Mouse (Mus musculus) heart, postnatal 10 days (tissue): Measurements from ENCODE around the gene Lgals1. TPM values are rescaled to one million over a fixed set of nuclear protein-coding genes. Genes with fewer than 3 reads are reported as not detected.

Experiments
- microRNA-seq, 2 experiments: library from miRNA; unstranded; fragments of <30 nt; microRNA quantifications; one replicate each; pipeline ENCODE4 v1.2.0; 2022
- total RNA-seq, 2 experiments: library from RNA; stranded (reverse); gene quantifications; 2 replicates each; pipeline ENCODE4 v1.2.3; 2021

Lgals1 gene
- total RNA-seq, 2 experiments from 2014 or later, result 372 to 385 TPM

Small RNA genes lying within 50 kb of the gene (microRNA-seq; reads per million reads assigned to microRNA genes)
- 0 reads per million in 2 experiments for gene Mir6955

Other genes starting within 250 kb of the Lgals1 start
- 1 to 10 TPM; 1.2 TPM for gene Elfn2, start 208.0 kb upstream of the Lgals1 start, total RNA-seq
- 10 to 100 TPM; 19.3 to 24.0 TPM for gene Mfng, start 153.2 kb upstream of the Lgals1 start, total RNA-seq
- gene Card10, start 123.7 kb upstream of the Lgals1 start, total RNA-seq, result 10 to 100 TPM; 18.8 to 20.4 TPM
- gene Cdc42ep1, start 84.1 kb upstream of the Lgals1 start, total RNA-seq, result 10 to 100 TPM; 63.9 to 68.5 TPM
- gene Lgals2, start 71.2 kb upstream of the Lgals1 start, total RNA-seq, result under 1 TPM in 1 of 2 experiments, not detected in 1; 0.64 TPM
- gene Gga1, start 49.5 kb upstream of the Lgals1 start, total RNA-seq, result 10 to 100 TPM; 40.4 to 45.2 TPM
- gene Gm49510, start 27.1 kb upstream of the Lgals1 start, total RNA-seq, result not detected
- gene Sh3bp1, start 27.0 kb upstream of the Lgals1 start, total RNA-seq, result 1 to 10 TPM; 6.3 to 8.2 TPM
- 1 to 10 TPM; 2.8 to 3.2 TPM for gene Pdxp, start 12.8 kb upstream of the Lgals1 start, total RNA-seq
- gene Nol12, start 8.2 kb downstream of the Lgals1 start, total RNA-seq, result 10 to 100 TPM; 17.8 to 18.9 TPM
- gene Triobp, start 21.0 kb downstream of the Lgals1 start, total RNA-seq, result 10 to 100 TPM; 49.2 to 58.0 TPM
- 100 to 1,000 TPM; 208 to 227 TPM for gene H1f0, start 101.7 kb downstream of the Lgals1 start, total RNA-seq
- not detected for gene Galr3, start 115.2 kb downstream of the Lgals1 start, total RNA-seq
- gene Ankrd54, start 136.2 kb downstream of the Lgals1 start, total RNA-seq, result 10 to 100 TPM in 1 of 2 experiments, 1 to 10 TPM in 1; 9.1 to 10.7 TPM
- gene Eif3l, start 148.5 kb downstream of the Lgals1 start, total RNA-seq, result 10 to 100 TPM; 94.5 to 95.7 TPM
- 10 to 100 TPM; 80.2 to 82.8 TPM for gene Micall1, start 182.2 kb downstream of the Lgals1 start, total RNA-seq
- 100 to 1,000 TPM; 118 to 130 TPM for gene Polr2f, start 214.3 kb downstream of the Lgals1 start, total RNA-seq
- 1 to 10 TPM; 1.8 to 2.3 TPM for gene 1700088E04Rik, start 214.5 kb downstream of the Lgals1 start, total RNA-seq
- gene Sox10, start 238.5 kb downstream of the Lgals1 start, total RNA-seq, result 1 to 10 TPM; 1.6 to 2.4 TPM